Mouse (Mus musculus): Measurements from ENCODE around the gene Kcnh4.

GRCm38 (mm10) chr11:100757566-100757965, 2.2 kb downstream of the Kcnh4 start:
- TF ChIP-seq CTCF (IDR thresholded peaks at IDR 0.05; ENCODE audit: borderline replicate concordance, extremely low read depth, insufficient read depth, insufficient read length) (no peak), POLR2A (IDR thresholded peaks at IDR 0.05; ENCODE audit: borderline replicate concordance, extremely low read depth, insufficient read depth, insufficient read length, poor library complexity, severe bottlenecking) (no peak)
